Mouse (Mus musculus) CH12.LX (cell line): ENCODE measurements around the gene Ap1g2. TPM values are rescaled to one million over a fixed set of nuclear protein-coding genes. Genes with fewer than 3 reads are reported as not detected.

Experiments used
- DNase-seq: peaks from one replicate; pipeline ENCODE4 v3.0.0-alpha.2; 2013; ENCODE audit errors: extremely low read depth
- H3K27ac ChIP-seq: 2 replicates; pipeline ENCODE4 v1.5.1; 2012; ENCODE audit warnings: low read depth, mild to moderate bottlenecking, control low read depth, moderate library complexity; ENCODE audit not compliant: insufficient read depth
- H3K27me3 ChIP-seq: replicated peaks from 2 replicates; pipeline ENCODE3; 2012; ENCODE audit warnings: inconsistent platforms
- H3K36me3 ChIP-seq, 2 experiments: replicated peaks in 1 of 2; 2 replicates each; pipeline versions ENCODE3 to v1.6.1; 2012; ENCODE audit warnings: inconsistent platforms in 1 of 2, low read length in 1 of 2, mild to moderate bottlenecking in 1 of 2, mixed read lengths in 1 of 2, moderate library complexity in 1 of 2; ENCODE audit not compliant: control insufficient read depth in 1 of 2, insufficient read depth in 1 of 2
- H3K4me1 ChIP-seq, 2 experiments: 2 replicates each; pipeline ENCODE4 v1.6.1; 2012; ENCODE audit warnings: inconsistent platforms in 1 of 2, moderate library complexity in 1 of 2; ENCODE audit not compliant: insufficient read depth in 2 of 2, control insufficient read depth in 1 of 2
- H3K4me2 ChIP-seq: 2 replicates; pipeline ENCODE4 v1.6.1; 2012; ENCODE audit warnings: low read depth, mild to moderate bottlenecking, control low read depth; ENCODE audit not compliant: poor library complexity, insufficient read depth, severe bottlenecking
- H3K4me3 ChIP-seq, 3 experiments: fragments of 150-350 bp in 1 of 3; sonication (generic) in 1 of 3; replicated peaks in 1 of 3; 2 replicates each; pipeline versions ENCODE3 to v1.5.1; 2011 to 2012; ENCODE audit warnings: low read depth in 2 of 3, low read length in 2 of 3, mild to moderate bottlenecking in 2 of 3, moderate library complexity in 2 of 3, control low read depth in 1 of 3, improper control_type of control experiment in 1 of 3, inconsistent platforms in 1 of 3, mixed read lengths in 1 of 3; ENCODE audit not compliant: poor library complexity in 1 of 3
- H3K79me2 ChIP-seq: replicated peaks from 2 replicates; pipeline ENCODE4 v1.6.1; 2012; ENCODE audit warnings: mild to moderate bottlenecking, moderate library complexity; ENCODE audit not compliant: control insufficient read depth, poor library complexity, insufficient read depth, severe bottlenecking; ENCODE audit errors: extremely low read depth
- H3K9ac ChIP-seq: 2 replicates; pipeline ENCODE4 v1.6.1; 2012; ENCODE audit warnings: low read depth, mild to moderate bottlenecking, control low read depth, moderate library complexity; ENCODE audit not compliant: insufficient read depth
- H3K9me3 ChIP-seq: replicated peaks from 2 replicates; pipeline ENCODE3; 2012; ENCODE audit warnings: low read length, inconsistent platforms, mixed read lengths
- CHD2 ChIP-seq: IDR thresholded peaks from 2 replicates; pipeline ENCODE4 v1.6.1; 2011; ENCODE audit warnings: low read length, improper control_type of control experiment
- E2F4 ChIP-seq: IDR thresholded peaks from 2 replicates; pipeline ENCODE4 v1.6.1; 2011; ENCODE audit warnings: low read depth, low read length, improper control_type of control experiment; ENCODE audit not compliant: insufficient replicate concordance
- ELF1 ChIP-seq: IDR thresholded peaks from 2 replicates; pipeline ENCODE4 v1.6.1; 2014; ENCODE audit warnings: low read depth, mild to moderate bottlenecking, inconsistent platforms, low read length, improper control_type of control experiment
- EP300 ChIP-seq: IDR thresholded peaks from 2 replicates; pipeline ENCODE4 v1.6.1; 2011; ENCODE audit warnings: low read length, improper control_type of control experiment
- ETS1 ChIP-seq: conservative IDR thresholded peaks from 2 replicates; pipeline ENCODE4 v1.6.1; 2012; ENCODE audit warnings: low read depth, mild to moderate bottlenecking, inconsistent platforms, low read length, improper control_type of control experiment, moderate library complexity
- GABPA ChIP-seq: IDR thresholded peaks from 2 replicates; pipeline ENCODE4 v1.6.1; 2012; ENCODE audit warnings: low read depth, low read length, improper control_type of control experiment, inconsistent platforms; ENCODE audit not compliant: insufficient replicate concordance
- HCFC1 ChIP-seq: IDR thresholded peaks from 2 replicates; pipeline ENCODE4 v1.6.1; 2012; ENCODE audit warnings: low read depth, mild to moderate bottlenecking, inconsistent platforms, low read length, improper control_type of control experiment
- IRF4 ChIP-seq: IDR thresholded peaks from 2 replicates; pipeline ENCODE4 v1.6.1; 2014; ENCODE audit warnings: low read depth, mild to moderate bottlenecking, inconsistent platforms, low read length, improper control_type of control experiment
- KAT2A ChIP-seq: IDR thresholded peaks from 2 replicates; pipeline ENCODE4 v1.6.1; 2012; ENCODE audit warnings: low read length, improper control_type of control experiment, inconsistent platforms; ENCODE audit not compliant: insufficient replicate concordance
- MAX ChIP-seq: IDR thresholded peaks from 2 replicates; pipeline ENCODE4 v1.6.1; 2011; ENCODE audit warnings: low read length, improper control_type of control experiment
- MAZ ChIP-seq: IDR thresholded peaks from 2 replicates; pipeline ENCODE4 v1.6.1; 2012; ENCODE audit warnings: low read depth, mild to moderate bottlenecking, inconsistent platforms, low read length, improper control_type of control experiment, moderate library complexity
- MEF2A ChIP-seq: IDR thresholded peaks from 2 replicates; pipeline ENCODE4 v1.6.1; 2014; ENCODE audit warnings: low read depth, mild to moderate bottlenecking, inconsistent platforms, low read length, improper control_type of control experiment, borderline replicate concordance
- MXI1 ChIP-seq: IDR thresholded peaks from 2 replicates; pipeline ENCODE4 v1.6.1; 2011; ENCODE audit warnings: mild to moderate bottlenecking, low read depth, low read length, improper control_type of control experiment
- MYC ChIP-seq: IDR thresholded peaks from 2 replicates; pipeline ENCODE4 v1.6.1; 2011; ENCODE audit warnings: low read depth, mild to moderate bottlenecking, improper control_type of control experiment, low read length
- PAX5 ChIP-seq: IDR thresholded peaks from 2 replicates; pipeline ENCODE4 v1.6.1; 2012; ENCODE audit warnings: low read length, inconsistent platforms, mixed read lengths
- RCOR1 ChIP-seq: conservative IDR thresholded peaks from 2 replicates; pipeline ENCODE4 v1.6.1; 2012; ENCODE audit warnings: low read depth, mild to moderate bottlenecking, inconsistent platforms, low read length, improper control_type of control experiment
- ZKSCAN1 ChIP-seq: IDR thresholded peaks from 2 replicates; pipeline ENCODE4 v1.6.1; 2012; ENCODE audit warnings: low read depth, inconsistent platforms, low read length, improper control_type of control experiment, borderline replicate concordance
- dilution Hi-C: fragments of 300-500 bp; cut with MboI; formaldehyde crosslinking; loops from 2 replicates; pipeline ENCODE4 v1.14.3; 2020; ENCODE audit warnings: low sequenced_read_pairs; ENCODE audit not compliant: extremely low pct_unique_long_range_greater_than_20kb, extremely low pct_ligation_motif_present
- in situ Hi-C: fragments of 300-500 bp; cut with MboI; formaldehyde crosslinking; loops from 3 replicates; pipeline ENCODE4 v1.14.3; 2019; ENCODE audit warnings: low sequenced_read_pairs, low pct_ligation_motif_present, low pct_unique_long_range_greater_than_20kb, mixed read lengths
- polyA plus RNA-seq: library from polyadenylated mRNA; unstranded; fragments of >175 nt; gene quantifications from 2 replicates; pipeline ENCODE4 v1.2.1, GENCODE M21; 2012; ENCODE audit warnings: low read depth; ENCODE audit not compliant: insufficient read length
- total RNA-seq, 2 experiments: library from RNA; depleted of rRNA; stranded (reverse); fragments of 300-350 nt in 1 of 2; fragments of >200 nt in 1 of 2; gene quantifications; 2 replicates each; pipeline ENCODE4 v1.2.3; 2012 to 2014

Ap1g2 gene
- total and polyA plus RNA-seq, 3 experiments = 18.3 to 64.8 (median 28.5) TPM

DNA sequence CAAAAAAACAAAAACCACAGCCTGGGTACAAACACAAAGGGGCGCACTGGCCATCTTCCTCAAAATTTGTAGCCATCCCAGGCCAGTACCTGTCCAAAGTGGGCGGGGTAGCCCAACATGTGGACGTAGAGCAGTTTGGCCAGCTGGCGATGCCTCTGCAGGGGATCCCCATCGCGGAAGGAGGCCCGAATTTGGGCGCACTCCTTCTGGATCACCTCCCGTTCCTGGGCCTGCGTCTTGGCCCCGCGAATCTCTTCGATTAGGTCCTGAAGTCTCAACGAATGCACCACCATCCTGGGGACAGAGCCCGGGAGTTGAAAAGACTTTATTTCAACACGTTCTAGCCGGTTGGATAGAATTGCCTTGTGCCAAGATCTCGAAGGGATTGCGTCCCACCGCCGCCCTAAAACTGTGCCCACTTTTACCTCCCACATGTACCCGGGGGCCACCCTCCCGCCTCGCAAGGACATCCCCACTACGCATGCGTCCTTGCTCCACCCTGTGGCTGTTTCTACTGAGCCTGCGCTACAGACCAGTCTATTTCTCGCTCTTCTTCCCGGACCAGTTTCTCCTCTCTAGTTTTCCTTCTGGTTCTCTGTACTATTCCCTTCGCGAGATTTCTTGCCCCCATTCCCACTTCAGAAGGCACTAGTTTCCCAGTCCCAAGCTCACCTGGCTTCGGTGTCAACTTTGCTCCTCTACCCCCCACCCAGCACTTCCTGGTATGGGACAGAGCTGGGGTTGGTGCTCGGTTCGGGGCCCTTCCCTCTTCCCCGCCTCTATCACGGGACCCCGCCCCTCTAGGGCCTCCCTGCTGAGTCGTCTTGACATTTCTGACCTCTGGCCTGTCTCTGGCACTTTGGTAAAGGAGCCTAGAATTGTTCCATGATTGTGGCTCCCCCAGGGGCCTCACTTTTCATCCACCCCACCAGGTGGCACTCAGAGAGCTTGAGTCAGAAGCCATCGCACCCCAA is at the start of gene Ap1g2 (continued):
- TF ChIP-seq RCOR1 (no peak), PAX5 (no peak)
- TF ChIP-seq, all 38 proteins: peak for 18

DNA sequence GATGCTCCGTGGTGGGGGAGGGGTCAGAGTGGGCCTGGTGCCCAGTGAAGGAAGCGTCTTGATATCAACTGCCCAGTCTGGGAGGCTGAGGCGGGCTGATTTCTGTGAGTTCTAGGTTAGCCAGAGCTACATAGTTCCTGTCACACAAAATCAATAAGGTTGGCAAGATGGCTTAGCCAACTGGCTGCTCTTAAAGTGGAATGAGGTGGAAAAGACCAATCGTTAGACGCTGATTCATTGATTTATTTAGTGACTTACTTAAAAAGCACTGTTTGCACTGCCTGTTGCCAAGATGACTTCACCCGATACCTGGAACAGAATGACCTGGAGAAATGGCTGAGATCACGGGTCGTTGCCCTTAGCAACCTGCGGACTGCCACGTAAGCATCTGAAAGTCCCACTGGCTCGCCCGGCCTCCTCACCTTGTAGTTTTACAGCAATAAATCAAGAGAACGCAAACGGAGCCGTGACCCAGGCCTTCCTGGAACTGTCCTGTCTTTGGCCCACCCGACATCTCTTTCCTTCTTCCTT is 46.6 kb upstream of the Ap1g2 start:
- dilution Hi-C loops = no loop called here
- Histone ChIP-seq H3K27ac (no peak overlapping the region), H3K4me2 (no peak overlapping the region), H3K9me3 (no peaks in the 10 kb centered on the region), H3K9ac (no peak overlapping the region), H3K4me3 (no peak overlapping the region), H3K27me3 (no peaks in the 10 kb centered on the region), H3K4me1 (peaks cover 0 to 31% of the 10 kb centered on the region in 2 experiments; a peak in 2 of 4 replicates), H3K79me2 (no peaks in the 10 kb centered on the region), H3K36me3 (no peaks in the 10 kb centered on the region)
- TF ChIP-seq MXI1 (no peak), GABPA (no peak), RCOR1 (no peak)
- no peak for DNase-seq
- in situ Hi-C loops = no loop called here

DNA sequence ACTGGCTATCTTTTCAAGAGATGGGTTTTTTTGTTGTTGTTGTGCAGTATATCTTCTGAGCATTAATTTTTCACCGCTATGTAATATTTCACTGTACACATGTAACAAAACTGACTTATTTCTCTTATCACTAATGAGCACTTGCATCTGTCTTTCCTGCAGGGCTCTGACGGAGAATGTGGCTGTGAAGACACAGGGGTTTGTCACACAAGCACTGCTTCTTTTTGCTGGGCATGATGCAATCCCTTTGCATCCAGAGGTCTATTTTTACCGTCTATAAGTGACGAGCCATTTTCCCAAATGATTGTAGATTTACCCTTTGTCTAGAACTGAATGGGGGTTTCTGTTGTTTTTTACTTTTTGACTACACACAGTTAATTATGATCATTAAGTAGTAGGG is 45.8 kb upstream of the Ap1g2 start:
- no peak for DNase-seq
- Histone ChIP-seq H3K27me3 (no peaks in the 10 kb centered on the region), H3K4me1 (peaks cover 4 to 40% of the 10 kb centered on the region in 2 experiments), H3K36me3 (no peaks in the 10 kb centered on the region), H3K79me2 (no peaks in the 10 kb centered on the region), H3K4me3 (no peak overlapping the region), H3K4me2 (no peak overlapping the region), H3K9me3 (no peaks in the 10 kb centered on the region), H3K27ac (no peak overlapping the region), H3K9ac (no peak overlapping the region)
- in situ Hi-C loops = no loop called here
- TF ChIP-seq ETS1 = no peak
- TF ChIP-seq ZKSCAN1 = no peak
- no peak for TF ChIP-seq ELF1
- TF ChIP-seq MEF2A = no peak
- TF ChIP-seq CHD2 = no peak
- TF ChIP-seq MXI1 = no peak
- TF ChIP-seq PAX5 = no peak
- no peak for TF ChIP-seq GABPA
- no peak for TF ChIP-seq MYC
- no peak for TF ChIP-seq RCOR1
- no peak for TF ChIP-seq E2F4
- no peak for TF ChIP-seq EP300
- TF ChIP-seq KAT2A = no peak
- TF ChIP-seq MAX = no peak
- TF ChIP-seq MAZ = no peak
- no peak for TF ChIP-seq HCFC1
- no peak for TF ChIP-seq IRF4
- dilution Hi-C loops = no loop called here
